Mouse (Mus musculus): Measurements from ENCODE around the gene Xkr7. TPM values are rescaled to one million over a fixed set of nuclear protein-coding genes. Genes with fewer than 3 reads are reported as not detected.
A peak's percentile ranks its signal among the peaks of the same experiment; 100 is the strongest.

The Xkr7 gene
- polyA plus RNA-seq, 1 experiment: not detected

DNA sequence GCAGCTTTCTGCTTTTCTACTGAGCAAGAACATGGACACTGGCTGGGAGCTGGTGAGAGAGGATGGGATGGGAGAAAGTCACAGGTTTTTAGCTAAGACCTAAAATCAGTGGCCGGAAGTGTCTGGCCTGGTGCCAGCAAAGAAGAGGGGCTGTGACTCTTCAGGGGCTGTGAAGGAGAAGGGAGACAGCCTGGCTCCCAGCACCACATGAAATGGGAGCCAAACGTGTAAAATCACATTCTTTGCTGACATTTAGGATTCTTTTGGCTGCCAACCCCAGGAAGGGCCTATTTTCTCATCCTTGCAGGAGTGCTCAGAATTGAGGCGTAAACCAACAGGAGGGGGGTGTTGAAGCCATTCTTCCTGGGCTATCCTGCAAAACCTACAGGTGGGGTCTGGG, 12.2 kb downstream of the Xkr7 start:
- no peaks in the 10 kb centered on the region for H3K27me3 ChIP-seq (ENCODE audit: control insufficient read depth, insufficient read depth, low read length, poor library complexity, severe bottlenecking)
- no peaks in the 10 kb centered on the region for H3K36me3 ChIP-seq (ENCODE audit: control insufficient read depth, insufficient read depth, low read length, poor library complexity, severe bottlenecking)
- H3K4me1 ChIP-seq (ENCODE audit: control insufficient read depth, insufficient read depth, low read length): no peaks in the 10 kb centered on the region
- no peak overlapping the region for H3K27ac ChIP-seq (ENCODE audit: insufficient read depth, low read length)
- no peak overlapping the region for H3K9ac ChIP-seq (ENCODE audit: low read depth, poor library complexity, severe bottlenecking)
- no peak for TF ChIP-seq POLR2A (IDR thresholded peaks at IDR 0.05; ENCODE audit: insufficient read depth, low read length)
- no peak for TF ChIP-seq EP300 (IDR thresholded peaks at IDR 0.05; ENCODE audit: insufficient read depth, low read depth, low read length)
- TF ChIP-seq CTCF (IDR thresholded peaks at IDR 0.05; ENCODE audit: low read depth, low read length): no peak
- no peaks in the 10 kb centered on the region for H3K9me3 ChIP-seq (replicated peaks; ENCODE audit: control insufficient read depth, insufficient read depth, low read length, poor library complexity, severe bottlenecking)
- H3K4me3 ChIP-seq (ENCODE audit: low read depth, low read length): no peak overlapping the region

DNA sequence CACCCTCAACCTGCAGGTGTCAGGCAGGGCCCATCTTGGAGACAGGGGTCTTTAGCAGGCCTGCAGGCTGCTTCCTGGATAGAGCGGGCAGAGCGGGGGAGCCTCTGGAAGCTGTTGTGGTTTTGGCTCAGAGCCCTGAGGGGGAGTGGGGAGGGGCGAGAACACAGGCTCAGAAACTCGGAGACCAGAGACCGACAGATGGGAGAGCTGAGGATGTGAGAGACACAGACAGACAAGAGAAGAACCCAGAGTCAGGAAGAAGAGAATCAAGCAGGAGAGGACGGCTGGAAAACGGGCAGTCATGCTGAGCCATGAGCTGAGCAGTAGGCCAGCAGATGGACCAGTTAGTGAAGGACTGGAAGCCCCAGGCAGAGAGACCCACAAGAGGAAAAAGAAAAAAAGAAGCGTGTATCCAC, 14.2 kb downstream of the Xkr7 start:
- H3K9ac ChIP-seq (ENCODE audit: low read depth, poor library complexity, severe bottlenecking): no peak overlapping the region
- no peaks in the 10 kb centered on the region for H3K4me1 ChIP-seq (ENCODE audit: control insufficient read depth, insufficient read depth, low read length)
- no peaks in the 10 kb centered on the region for H3K27me3 ChIP-seq (ENCODE audit: control insufficient read depth, insufficient read depth, low read length, poor library complexity, severe bottlenecking)
- H3K9me3 ChIP-seq (replicated peaks; ENCODE audit: control insufficient read depth, insufficient read depth, low read length, poor library complexity, severe bottlenecking): no peaks in the 10 kb centered on the region
- H3K4me3 ChIP-seq (ENCODE audit: low read depth, low read length): no peak overlapping the region
- TF ChIP-seq POLR2A (IDR thresholded peaks at IDR 0.05; ENCODE audit: insufficient read depth, low read length): no peak
- no peak for TF ChIP-seq EP300 (IDR thresholded peaks at IDR 0.05; ENCODE audit: insufficient read depth, low read depth, low read length)
- TF ChIP-seq CTCF (IDR thresholded peaks at IDR 0.05; ENCODE audit: low read depth, low read length): no peak
- no peak overlapping the region for H3K27ac ChIP-seq (ENCODE audit: insufficient read depth, low read length)
- H3K36me3 ChIP-seq (ENCODE audit: control insufficient read depth, insufficient read depth, low read length, poor library complexity, severe bottlenecking): no peaks in the 10 kb centered on the region

DNA sequence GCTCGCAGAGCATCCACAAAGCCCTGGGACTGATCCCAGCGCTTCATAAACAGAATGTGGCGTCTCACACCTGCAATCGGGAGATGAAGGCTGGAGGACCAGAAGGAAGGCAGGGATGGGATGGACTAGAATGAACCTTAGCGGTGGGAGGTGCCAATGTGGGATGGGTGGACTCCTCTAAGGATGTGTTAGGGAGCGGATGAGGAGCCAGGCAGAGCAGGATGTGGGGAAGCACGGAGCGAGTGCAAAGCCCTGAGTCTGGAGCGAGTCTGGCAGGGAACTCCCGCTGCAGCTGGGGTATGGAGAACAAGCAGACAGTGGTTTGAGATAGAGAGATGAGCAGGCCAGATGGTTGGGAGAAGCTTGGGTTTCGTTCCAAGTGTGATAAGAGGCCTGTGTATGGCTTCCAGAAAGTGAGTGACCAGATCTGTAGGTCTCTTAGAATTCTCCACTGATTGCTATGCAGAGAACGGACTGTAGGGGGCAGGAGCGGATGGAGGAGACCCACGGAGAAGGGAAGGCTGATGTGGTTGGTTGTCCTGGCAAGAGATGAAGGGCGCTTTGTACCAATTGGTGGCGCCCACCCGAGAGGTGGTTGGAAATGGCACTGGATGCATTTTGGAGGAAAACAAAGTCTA, 16.3 kb downstream of the Xkr7 start:
- Histone ChIP-seq H3K9ac (ENCODE audit: low read depth, poor library complexity, severe bottlenecking) (no peak overlapping the region), H3K4me3 (ENCODE audit: low read depth, low read length) (no peak overlapping the region), H3K36me3 (ENCODE audit: control insufficient read depth, insufficient read depth, low read length, poor library complexity, severe bottlenecking) (no peaks in the 10 kb centered on the region), H3K27me3 (ENCODE audit: control insufficient read depth, insufficient read depth, low read length, poor library complexity, severe bottlenecking) (no peaks in the 10 kb centered on the region), H3K27ac (ENCODE audit: insufficient read depth, low read length) (no peak overlapping the region), H3K9me3 (replicated peaks; ENCODE audit: control insufficient read depth, insufficient read depth, low read length, poor library complexity, severe bottlenecking) (no peaks in the 10 kb centered on the region), H3K4me1 (ENCODE audit: control insufficient read depth, insufficient read depth, low read length) (no peaks in the 10 kb centered on the region)
- no peak for TF ChIP-seq EP300 (IDR thresholded peaks at IDR 0.05; ENCODE audit: insufficient read depth, low read depth, low read length)
- TF ChIP-seq CTCF (IDR thresholded peaks at IDR 0.05; ENCODE audit: low read depth, low read length): peak; percentile 77

DNA sequence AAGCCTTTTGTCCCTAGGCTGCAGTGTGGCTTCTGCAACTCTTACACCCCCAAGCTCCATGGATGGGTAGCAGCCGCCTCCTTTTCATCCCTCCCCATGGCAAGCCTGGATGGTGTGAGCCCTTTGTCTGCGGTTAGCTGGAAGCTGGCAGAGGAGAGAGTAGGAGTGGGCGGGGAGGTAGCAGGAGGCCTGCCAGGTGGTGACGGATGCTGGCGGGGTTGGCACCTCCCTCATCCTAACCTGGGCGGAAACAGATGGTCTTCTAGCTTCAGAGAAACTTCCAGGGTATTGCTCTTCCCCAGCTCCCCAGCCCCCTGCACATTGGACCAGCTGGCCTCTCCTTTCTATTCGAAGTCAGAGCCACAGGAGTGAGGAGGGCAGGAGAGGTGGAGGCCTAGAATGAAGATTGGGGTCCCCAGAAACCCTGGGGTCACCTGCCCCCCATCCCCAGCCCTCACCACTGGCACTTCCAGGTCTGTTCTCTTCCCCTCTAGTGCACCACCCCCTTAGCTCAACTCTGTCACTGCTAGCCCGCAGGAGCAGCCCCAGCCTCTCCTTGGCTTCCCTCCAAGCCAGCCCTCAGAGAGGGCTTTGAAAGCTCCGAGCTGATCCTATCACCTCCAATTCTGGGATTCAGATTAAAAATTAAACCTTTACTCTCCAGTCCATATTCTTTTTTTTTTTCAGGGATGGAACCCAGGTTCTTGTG, 17.8 kb downstream of the Xkr7 start:
- Histone ChIP-seq H3K27me3 (ENCODE audit: control insufficient read depth, insufficient read depth, low read length, poor library complexity, severe bottlenecking) (no peaks in the 10 kb centered on the region), H3K4me1 (ENCODE audit: control insufficient read depth, insufficient read depth, low read length) (no peaks in the 10 kb centered on the region), H3K27ac (ENCODE audit: insufficient read depth, low read length) (no peak overlapping the region), H3K9me3 (replicated peaks; ENCODE audit: control insufficient read depth, insufficient read depth, low read length, poor library complexity, severe bottlenecking) (no peaks in the 10 kb centered on the region), H3K9ac (ENCODE audit: low read depth, poor library complexity, severe bottlenecking) (no peak overlapping the region), H3K36me3 (ENCODE audit: control insufficient read depth, insufficient read depth, low read length, poor library complexity, severe bottlenecking) (no peaks in the 10 kb centered on the region), H3K4me3 (ENCODE audit: low read depth, low read length) (no peak overlapping the region)
- TF ChIP-seq CTCF (IDR thresholded peaks at IDR 0.05; ENCODE audit: low read depth, low read length) (no peak), POLR2A (IDR thresholded peaks at IDR 0.05; ENCODE audit: insufficient read depth, low read length) (no peak), EP300 (IDR thresholded peaks at IDR 0.05; ENCODE audit: insufficient read depth, low read depth, low read length) (no peak)

DNA sequence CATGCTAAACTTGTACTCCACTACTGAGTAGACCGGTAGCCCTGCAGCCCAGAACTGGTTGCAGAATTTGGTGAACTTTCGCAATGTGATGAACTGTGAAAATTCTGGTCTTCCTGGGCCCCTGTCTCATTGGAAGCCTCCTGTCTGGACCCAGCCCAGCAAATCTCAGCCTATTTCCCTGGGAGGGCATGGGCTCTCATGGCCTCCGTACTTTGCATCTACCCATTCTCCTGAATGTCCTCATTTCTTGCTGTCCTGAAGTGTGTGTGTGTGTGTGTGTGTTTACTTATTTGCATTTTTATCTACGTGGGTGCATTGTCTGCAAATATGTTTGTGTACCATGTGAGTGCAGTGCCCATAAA, 18.3 kb downstream of the Xkr7 start:
- no peak overlapping the region for H3K4me3 ChIP-seq (ENCODE audit: low read depth, low read length)
- TF ChIP-seq CTCF (IDR thresholded peaks at IDR 0.05; ENCODE audit: low read depth, low read length) (no peak), POLR2A (IDR thresholded peaks at IDR 0.05; ENCODE audit: insufficient read depth, low read length) (no peak), EP300 (IDR thresholded peaks at IDR 0.05; ENCODE audit: insufficient read depth, low read depth, low read length) (no peak)
- no peaks in the 10 kb centered on the region for H3K27me3 ChIP-seq (ENCODE audit: control insufficient read depth, insufficient read depth, low read length, poor library complexity, severe bottlenecking)
- H3K27ac ChIP-seq (ENCODE audit: insufficient read depth, low read length): no peak overlapping the region
- no peaks in the 10 kb centered on the region for H3K4me1 ChIP-seq (ENCODE audit: control insufficient read depth, insufficient read depth, low read length)
- no peaks in the 10 kb centered on the region for H3K36me3 ChIP-seq (ENCODE audit: control insufficient read depth, insufficient read depth, low read length, poor library complexity, severe bottlenecking)
- H3K9me3 ChIP-seq (replicated peaks; ENCODE audit: control insufficient read depth, insufficient read depth, low read length, poor library complexity, severe bottlenecking): no peaks in the 10 kb centered on the region
- H3K9ac ChIP-seq (ENCODE audit: low read depth, poor library complexity, severe bottlenecking): no peak overlapping the region

DNA sequence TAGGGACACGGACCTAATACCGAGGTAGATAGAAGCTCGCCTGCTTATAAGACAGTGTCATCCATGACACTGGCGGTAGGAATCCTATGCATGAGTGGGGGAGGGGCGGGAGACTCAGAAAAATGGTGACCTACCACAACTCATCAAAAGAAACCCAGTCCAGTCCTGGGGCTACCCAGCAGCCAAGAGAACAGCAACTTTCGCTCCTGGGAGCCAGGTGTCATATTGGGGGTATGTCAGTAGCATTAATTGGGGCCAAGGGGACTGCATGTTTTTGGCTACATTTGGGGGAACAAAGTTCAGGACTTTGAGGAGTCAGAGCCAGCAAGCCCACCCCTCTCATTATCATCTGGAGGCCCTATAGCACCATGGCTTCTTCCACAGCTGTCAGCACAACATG, 19.4 kb downstream of the Xkr7 start:
- no peaks in the 10 kb centered on the region for H3K4me1 ChIP-seq (ENCODE audit: control insufficient read depth, insufficient read depth, low read length)
- no peaks in the 10 kb centered on the region for H3K27me3 ChIP-seq (ENCODE audit: control insufficient read depth, insufficient read depth, low read length, poor library complexity, severe bottlenecking)
- TF ChIP-seq EP300 (IDR thresholded peaks at IDR 0.05; ENCODE audit: insufficient read depth, low read depth, low read length): no peak
- no peak for TF ChIP-seq POLR2A (IDR thresholded peaks at IDR 0.05; ENCODE audit: insufficient read depth, low read length)
- no peak for TF ChIP-seq CTCF (IDR thresholded peaks at IDR 0.05; ENCODE audit: low read depth, low read length)
- H3K27ac ChIP-seq (ENCODE audit: insufficient read depth, low read length): no peak overlapping the region
- H3K9ac ChIP-seq (ENCODE audit: low read depth, poor library complexity, severe bottlenecking): no peak overlapping the region
- no peaks in the 10 kb centered on the region for H3K36me3 ChIP-seq (ENCODE audit: control insufficient read depth, insufficient read depth, low read length, poor library complexity, severe bottlenecking)
- no peaks in the 10 kb centered on the region for H3K9me3 ChIP-seq (replicated peaks; ENCODE audit: control insufficient read depth, insufficient read depth, low read length, poor library complexity, severe bottlenecking)
- H3K4me3 ChIP-seq (ENCODE audit: low read depth, low read length): no peak overlapping the region

All from ES-Bruce4 (cell line).